ENCODE assay signal across 10 mouse cellular contexts in genomic region chr2:62339222-62339944, GRCm38 (mm10).
"Had no signal": no experiment of that assay in that cellular context is flagged by ENCODE, and none has a peak within 500 bp of the region (broad histone marks: within the 10 kb centered on the region; RNA-seq: fewer than 3 reads in every experiment).

No protein-coding gene starts in this region.

- ATAC-seq: midbrain, embryonic 16.5 days had no signal

- H3K36me3 ChIP-seq: limb, embryonic 13.5 days; midbrain, embryonic 12.5 days; neural tube, embryonic 13.5 days had no signal

- H3K9ac ChIP-seq: kidney, embryonic 15.5 days; limb, embryonic 13.5 days; liver, embryonic 14.5 days; midbrain, embryonic 12.5 days; neural tube, embryonic 13.5 days had no signal

- DNase-seq: kidney, postnatal 14 days; lung, adult 18-20 months; right cerebral cortex, postnatal 14 days; thymus, postnatal 36 days had no signal

- H3K9me3 ChIP-seq: kidney, embryonic 15.5 days; limb, embryonic 13.5 days; midbrain, embryonic 12.5 days; neural tube, embryonic 13.5 days had no signal

- H3K4me3 ChIP-seq: kidney, embryonic 15.5 days; limb, embryonic 13.5 days; midbrain, embryonic 12.5 days; neural tube, embryonic 13.5 days had no signal

- H3K27ac ChIP-seq: kidney, embryonic 15.5 days; limb, embryonic 13.5 days; liver, embryonic 14.5 days; midbrain, embryonic 12.5 days; neural tube, embryonic 13.5 days had no signal

- H3K4me1 ChIP-seq: kidney, embryonic 15.5 days; limb, embryonic 13.5 days had no signal

- H3K4me2 ChIP-seq: kidney, embryonic 15.5 days; limb, embryonic 13.5 days; midbrain, embryonic 12.5 days; neural tube, embryonic 13.5 days had no signal

- H3K27me3 ChIP-seq: kidney, embryonic 15.5 days; midbrain, embryonic 12.5 days; neural tube, embryonic 13.5 days had no signal
